Mouse (Mus musculus) heart, adult 8-10 months (tissue): ENCODE measurements around the gene Nt5c2. TPM values are rescaled to one million over a fixed set of nuclear protein-coding genes. Genes with fewer than 3 reads are reported as not detected.
A peak's percentile ranks its signal among the peaks of the same experiment; 100 is the strongest.

ENCODE experiments used
- DNase-seq: peaks from one replicate; pipeline ENCODE4 v3.0.0; 2022; ENCODE audit warnings: low spot score
- total RNA-seq, 4 experiments: library from RNA; stranded (reverse); gene quantifications; 2 replicates each; pipeline ENCODE4 v1.2.4; 2022

The Nt5c2 gene
- total RNA-seq, 4 experiments from 2014 or later, result 58.1 to 68.9 (median 64.7) TPM

GRCm38 (mm10) chr19:46887811-46888527 lies 127.0 kb downstream of the Nt5c2 start:
- DNase-seq, result no peak

DNA sequence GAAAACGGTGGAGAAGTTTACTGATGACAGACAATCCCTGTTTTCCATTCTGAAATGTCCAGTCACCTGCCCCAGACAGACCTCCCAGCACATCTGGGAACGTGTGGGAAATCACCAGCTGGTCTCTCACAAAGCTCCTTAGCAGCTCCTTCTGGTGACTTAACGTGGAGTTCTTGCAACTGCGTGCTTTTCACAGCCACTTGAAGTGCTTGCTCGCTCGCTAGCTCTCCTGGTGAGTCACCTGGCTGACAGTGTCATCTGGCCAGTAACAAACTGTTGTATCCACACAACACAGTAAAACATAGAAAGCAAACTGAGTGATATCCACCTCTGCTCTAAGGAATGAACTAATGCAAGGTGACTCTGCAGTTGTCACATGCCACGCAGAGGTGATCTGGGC lies 128.1 kb downstream of the Nt5c2 start:
- no peak for DNase-seq

GRCm38 (mm10) chr19:46885365-46885764 lies 129.6 kb downstream of the Nt5c2 start:
- DNase-seq, result no peak

DNA sequence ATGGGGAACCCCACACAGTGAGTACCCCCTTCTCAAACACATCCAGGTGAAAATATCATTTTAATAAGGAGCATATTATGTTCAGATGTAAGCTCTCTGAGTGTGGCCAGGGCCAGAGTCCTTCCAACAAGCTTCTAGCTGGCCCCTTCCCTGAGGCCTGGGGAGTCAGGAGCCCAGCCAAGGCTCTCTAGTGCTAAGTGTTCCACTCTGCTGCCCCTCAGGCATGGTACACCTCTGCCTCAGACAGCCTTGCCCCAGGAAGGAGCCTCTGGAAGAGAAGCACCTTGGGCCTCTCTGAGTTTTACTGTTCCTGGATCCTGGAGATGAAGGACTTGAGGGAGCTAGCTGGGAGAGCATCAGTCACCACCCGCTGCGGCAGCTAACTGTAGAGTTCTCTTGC lies 135.1 kb downstream of the Nt5c2 start:
- DNase-seq, result no peak

DNA sequence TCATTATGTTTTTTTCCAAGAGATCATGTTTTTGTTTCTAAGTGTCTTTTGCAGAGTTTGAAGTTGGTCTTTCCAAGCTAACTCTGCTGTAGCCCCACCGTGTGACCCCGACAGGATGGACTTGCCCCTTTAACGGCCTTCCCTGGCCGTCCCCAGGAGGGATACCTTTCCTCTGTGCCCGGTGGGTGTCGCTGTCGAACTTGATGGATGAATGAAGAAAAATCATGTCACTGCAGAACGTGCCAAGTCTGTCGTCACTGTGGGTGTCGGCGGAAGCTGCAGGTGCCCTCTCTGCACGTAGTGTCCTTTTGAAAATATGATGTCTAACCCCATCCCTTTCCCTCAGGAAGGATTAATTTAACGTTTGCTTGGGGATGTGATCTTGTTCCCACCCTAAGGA lies 136.6 kb downstream of the Nt5c2 start:
- DNase-seq, result peak; percentile 53

GRCm38 (mm10) chr19:46877886-46878285 lies 137.1 kb downstream of the Nt5c2 start:
- DNase-seq, result no peak

DNA sequence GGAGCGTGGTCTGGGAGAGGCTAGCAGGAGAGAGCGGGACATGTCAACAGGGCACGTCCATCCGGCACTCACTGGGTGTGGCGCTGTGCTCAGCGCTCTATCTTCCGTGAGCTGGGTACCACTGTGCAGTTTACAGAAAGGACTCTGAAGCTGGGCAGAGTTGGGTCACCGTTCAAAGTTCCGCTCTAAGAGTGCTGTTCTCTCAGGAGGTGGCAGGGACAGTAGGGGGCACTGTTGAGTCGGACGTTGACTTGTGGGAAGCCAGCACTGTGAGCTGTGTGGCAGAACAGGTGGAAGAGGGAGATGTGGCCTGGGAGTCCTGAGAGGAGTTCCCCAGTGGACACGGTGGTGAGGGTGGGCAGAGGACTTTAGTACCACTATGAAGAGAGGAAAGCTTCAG lies 139.2 kb downstream of the Nt5c2 start:
- DNase-seq, result peak; percentile 81

DNA sequence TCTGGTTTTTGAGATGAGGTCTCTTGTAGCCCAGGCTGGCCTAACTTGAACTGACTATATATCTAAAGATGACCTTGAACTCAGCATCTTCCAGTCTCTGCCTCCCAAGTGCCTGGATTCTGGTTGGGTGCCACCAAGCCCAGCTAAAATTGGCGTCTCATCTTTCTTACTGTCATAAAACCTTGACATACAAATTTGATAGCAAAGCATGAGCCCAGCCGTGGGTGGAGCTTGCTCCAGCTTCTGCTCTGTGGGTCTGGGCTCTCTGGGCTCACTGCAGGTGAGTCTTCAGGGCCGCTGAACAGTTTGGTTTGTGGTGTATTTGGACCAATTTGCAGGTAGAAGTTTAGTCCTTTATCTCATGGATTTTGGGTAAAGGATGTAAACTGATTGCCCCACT lies 141.0 kb downstream of the Nt5c2 start:
- DNase-seq, result no peak

GRCm38 (mm10) chr19:46871651-46872050 lies 143.3 kb downstream of the Nt5c2 start:
- DNase-seq, result no peak

DNA sequence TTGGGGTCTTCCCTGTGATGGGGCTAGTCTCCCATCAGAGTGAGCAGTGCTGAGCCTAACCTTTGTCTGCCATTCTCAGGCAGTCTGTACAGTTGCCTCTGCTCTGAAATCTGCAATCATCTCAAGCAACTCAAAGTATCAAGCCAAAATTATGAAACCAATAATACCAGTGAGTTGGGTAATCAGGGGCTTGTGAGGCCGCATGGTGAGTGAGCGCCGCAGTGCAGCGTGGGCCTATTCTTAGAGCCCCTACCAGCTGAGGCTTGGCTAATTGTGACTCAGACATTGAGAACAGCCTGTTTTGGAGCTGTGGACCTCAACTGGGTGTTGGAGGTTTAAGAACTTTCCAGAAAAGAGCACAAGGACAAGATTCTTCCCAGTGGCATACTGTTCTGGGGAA lies 143.9 kb downstream of the Nt5c2 start:
- DNase-seq, result no peak

DNA sequence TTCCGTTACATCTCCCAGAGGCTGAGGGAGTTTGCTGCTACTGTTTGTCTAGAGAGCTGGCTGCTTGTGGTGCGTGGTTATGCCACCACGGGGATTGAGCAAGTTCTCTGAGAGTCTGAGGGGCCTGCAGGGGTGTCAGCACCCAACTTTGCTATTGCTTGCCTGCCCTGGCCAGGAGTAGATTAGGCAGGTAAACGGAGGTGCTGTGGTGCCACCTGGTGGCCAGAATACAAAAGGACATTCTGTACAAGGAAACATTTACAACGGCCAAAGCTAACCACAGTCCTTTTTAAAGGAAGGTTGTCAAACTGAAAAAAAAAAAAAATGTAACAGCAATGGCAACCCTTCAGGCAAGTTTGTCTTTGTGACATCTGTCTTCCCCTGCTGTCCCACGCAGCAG lies 145.4 kb downstream of the Nt5c2 start:
- peak; percentile 78 for DNase-seq

GRCm38 (mm10) chr19:46869049-46869448 lies 145.9 kb downstream of the Nt5c2 start:
- no peak for DNase-seq

DNA sequence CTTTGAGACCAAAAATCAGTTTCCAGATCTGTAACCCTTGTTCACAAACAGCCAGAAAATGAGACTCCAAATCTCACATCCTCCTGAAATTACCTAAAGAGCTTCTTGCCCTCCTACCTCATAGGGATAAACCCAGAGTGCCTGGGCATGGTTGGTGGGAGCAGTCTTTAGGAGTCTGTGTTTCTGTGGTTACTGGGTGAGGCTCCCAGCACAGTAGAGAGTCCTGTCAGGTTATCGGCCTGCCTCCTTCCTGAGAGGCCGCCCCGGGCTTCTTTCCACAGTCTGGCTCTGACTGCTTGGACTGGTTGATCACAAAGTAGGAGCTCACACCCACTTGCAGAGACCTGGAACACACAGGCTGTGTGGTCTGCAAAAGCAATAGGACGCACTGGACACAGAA lies 149.6 kb downstream of the Nt5c2 start:
- no peak for DNase-seq

GRCm38 (mm10) chr19:46864731-46865331 lies 150.1 kb downstream of the Nt5c2 start:
- no peak for DNase-seq

DNA sequence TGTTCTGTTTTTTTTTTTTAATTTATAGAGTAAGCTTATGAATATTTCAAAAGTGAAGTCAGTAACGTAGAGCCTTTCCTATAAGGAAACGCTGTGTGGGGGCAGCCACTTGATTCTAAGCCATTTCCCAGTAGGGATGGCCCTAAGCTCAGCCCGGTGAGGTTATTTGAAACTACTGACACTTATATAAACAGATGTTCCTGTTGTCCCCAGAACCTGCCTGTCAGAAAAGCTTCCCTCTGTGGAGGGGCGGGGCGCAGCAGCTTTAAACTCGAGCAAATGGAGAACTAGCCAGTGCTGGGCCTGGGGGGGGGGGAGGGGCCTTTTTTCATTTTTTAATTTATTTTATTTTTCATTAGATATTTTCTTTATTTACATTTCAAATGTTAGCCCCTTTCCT lies 150.9 kb downstream of the Nt5c2 start:
- no peak for DNase-seq

DNA sequence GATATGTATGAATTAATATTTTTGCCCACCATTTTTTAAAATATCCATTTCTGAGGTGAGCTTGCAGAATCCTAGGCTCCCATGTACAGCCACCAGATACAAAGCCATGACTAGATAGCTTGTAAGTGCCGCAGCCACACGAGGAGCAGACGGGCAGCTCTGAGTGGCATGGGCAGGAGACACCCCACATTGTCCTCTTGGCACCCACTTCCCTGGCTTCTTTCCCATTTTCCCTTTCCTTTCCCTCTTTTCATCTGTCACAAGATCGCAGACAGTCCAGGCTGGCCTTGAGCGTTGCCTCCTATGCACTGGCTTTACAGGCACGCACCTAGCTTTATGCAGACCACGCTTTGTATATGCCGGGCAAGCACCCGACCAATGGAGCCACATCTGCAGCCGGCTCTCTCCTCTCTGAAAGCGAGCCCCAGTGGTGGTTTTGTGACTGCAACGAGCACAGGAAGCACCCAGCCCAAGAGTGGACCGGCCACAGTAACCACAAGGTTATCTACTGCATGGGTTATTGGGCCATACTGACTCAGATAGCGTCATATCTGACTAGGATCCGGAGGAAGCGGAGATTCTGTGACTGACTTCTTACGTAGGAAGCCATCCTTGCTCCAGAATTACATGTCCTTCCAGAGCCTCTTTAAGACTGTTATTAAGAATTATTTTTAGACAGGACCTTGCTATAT lies 151.6 kb downstream of the Nt5c2 start:
- DNase-seq, result peak; percentile 21

DNA sequence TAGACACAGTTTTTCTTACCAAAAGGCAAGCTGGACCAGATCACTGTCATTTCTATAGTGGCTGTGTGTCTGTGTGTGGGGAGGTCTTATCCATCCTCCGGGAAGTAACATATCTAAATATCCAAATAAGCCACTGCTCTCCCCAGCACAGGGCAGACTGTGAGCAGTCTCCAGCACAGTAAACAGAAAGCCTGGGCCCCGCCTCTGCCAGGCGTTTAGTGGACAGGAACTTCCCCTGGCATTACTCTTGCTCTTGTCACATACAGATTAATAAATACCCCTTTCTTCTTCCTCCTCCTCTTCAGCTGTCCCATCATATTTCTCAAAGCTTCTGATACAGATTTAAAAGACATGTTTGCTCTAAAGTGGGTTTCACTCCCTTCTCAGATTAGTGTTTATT lies 152.4 kb downstream of the Nt5c2 start:
- DNase-seq, result no peak

GRCm38 (mm10) chr19:46858200-46858599 lies 156.8 kb downstream of the Nt5c2 start:
- DNase-seq, result no peak

GRCm38 (mm10) chr19:46857277-46857989 lies 157.5 kb downstream of the Nt5c2 start:
- no peak for DNase-seq

DNA sequence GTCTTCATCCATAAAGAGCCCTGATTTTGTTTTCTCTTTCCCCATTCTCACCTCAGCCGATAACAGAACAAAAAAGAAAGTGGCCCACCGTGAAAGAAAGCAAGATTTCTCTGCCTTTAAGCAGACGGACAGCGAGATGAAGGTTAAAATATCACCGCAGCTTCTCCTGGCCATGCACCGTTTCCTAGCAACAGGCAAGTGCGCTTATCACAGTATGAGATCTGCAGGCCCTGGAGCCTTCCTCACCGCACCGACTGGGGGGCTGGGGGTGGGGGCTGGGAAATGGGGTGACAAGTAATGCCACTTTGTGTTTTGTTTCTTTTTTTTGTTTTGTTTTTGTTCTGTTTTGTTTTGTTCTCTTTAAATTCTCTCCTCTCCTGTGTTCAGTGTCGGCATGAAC lies 158.2 kb downstream of the Nt5c2 start:
- DNase-seq, result no peak

- DNase-seq, result no peak
These were observed 158.7 kb downstream of the Nt5c2 start for GRCm38 (mm10) chr19:46856232-46856631.

GRCm38 (mm10) chr19:46849443-46849997 lies 165.4 kb downstream of the Nt5c2 start:
- DNase-seq, result no peak
